Mouse (Mus musculus): ENCODE measurements around the gene Ppp1r12b.

- TF ChIP-seq POLR2A (IDR thresholded peaks at IDR 0.05; ENCODE audit: low read depth, low read length) = no peak
- TF ChIP-seq CTCF (IDR thresholded peaks at IDR 0.05; ENCODE audit: extremely low read depth, insufficient read depth, insufficient read length, insufficient replicate concordance) = no peak
These were observed 42.5 kb upstream of the Ppp1r12b start for GRCm38 (mm10) chr1:134998231-134998630.

All from spleen, adult 2 months (tissue).